Mouse (Mus musculus) C2C12 (cell line): Measurements from ENCODE around the gene Polr3b.

Experiments used
- CEBPB ChIP-seq: IDR thresholded peaks from one replicate; pipeline ENCODE4 v1.6.1; 2011; ENCODE audit warnings: low read depth, mild to moderate bottlenecking, control low read depth, moderate library complexity
- CTCF ChIP-seq: IDR thresholded peaks from one replicate; pipeline ENCODE4 v1.5.1; 2011; ENCODE audit not compliant: control insufficient read depth, insufficient read depth, insufficient read length
- FOSL1 ChIP-seq: IDR thresholded peaks from one replicate; pipeline ENCODE4 v1.8.0; 2011; ENCODE audit warnings: mild to moderate bottlenecking, low read length; ENCODE audit not compliant: poor library complexity, insufficient read depth, severe bottlenecking
- MAX ChIP-seq: IDR thresholded peaks from one replicate; pipeline ENCODE4 v1.6.1; 2011; ENCODE audit warnings: mild to moderate bottlenecking, control low read depth
- MYOD1 ChIP-seq: IDR thresholded peaks from one replicate; pipeline ENCODE4 v1.6.1; 2011; ENCODE audit warnings: low read depth; ENCODE audit not compliant: control insufficient read depth, insufficient read length
- MYOG ChIP-seq: IDR thresholded peaks from one replicate; pipeline ENCODE4 v1.6.1; 2011; ENCODE audit not compliant: control insufficient read depth, insufficient read length; ENCODE audit errors: extremely low read depth

DNA sequence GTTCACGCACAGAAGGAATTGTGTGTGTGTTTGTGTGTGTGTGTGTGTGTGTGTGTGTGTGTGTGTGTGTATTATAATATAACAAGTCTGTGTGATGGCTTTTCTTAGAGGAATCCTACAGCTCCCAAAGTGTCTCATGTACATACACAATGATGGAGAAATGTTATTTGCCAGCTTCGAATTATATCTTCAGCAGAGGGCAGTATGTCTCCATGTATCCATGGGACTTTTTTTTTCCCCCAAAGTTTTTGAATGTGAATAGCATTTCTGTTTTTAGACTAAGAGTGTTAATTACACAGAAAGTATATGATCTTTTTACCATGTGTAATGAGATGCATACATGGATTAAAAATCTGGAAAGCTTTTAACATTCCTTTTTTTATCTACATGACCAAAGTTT lies 19.5 kb downstream of the Polr3b start:
- TF ChIP-seq CTCF = no peak
- TF ChIP-seq FOSL1 = no peak
- TF ChIP-seq MYOD1 = no peak
- TF ChIP-seq CEBPB = no peak
- no peak for TF ChIP-seq MAX
- no peak for TF ChIP-seq MYOG
